Mouse (Mus musculus): Measurements from ENCODE around the gene 4930438A08Rik. TPM values are rescaled to one million over a fixed set of nuclear protein-coding genes. Genes with fewer than 3 reads are reported as not detected.

Gene 4930438A08Rik
- total and polyA plus RNA-seq, 3 experiments: not detected

GRCm38 (mm10) chr11:58262336-58262735 is 12.3 kb upstream of the 4930438A08Rik start:
- H3K9ac ChIP-seq (ENCODE audit: low read depth, low read length): no peak overlapping the region
- no peak for TF ChIP-seq POLR2A (IDR thresholded peaks at IDR 0.05; ENCODE audit: insufficient read depth, low read depth, low read length)
- TF ChIP-seq CTCF (IDR thresholded peaks at IDR 0.05): no peak
- no peak for TF ChIP-seq EP300 (IDR thresholded peaks at IDR 0.05; ENCODE audit: insufficient read depth, low read depth, low read length)
- DNase-seq: no peak
- H3K36me3 ChIP-seq (ENCODE audit: control insufficient read depth, insufficient read depth, low read length): no peaks in the 10 kb centered on the region
- no peak overlapping the region for H3K4me3 ChIP-seq
- WGBS: 84% methylated on average over 3 of the region's 3 CpGs
- intact Hi-C loops (cut with DNase I): no loop called here
- H3K27me3 ChIP-seq (ENCODE audit: control insufficient read depth, insufficient read depth, low read length): no peaks in the 10 kb centered on the region; the same call in 1 of the 2 replicates
- no peaks in the 10 kb centered on the region for H3K4me1 ChIP-seq (ENCODE audit: control insufficient read depth, insufficient read depth, low read length)
- no peaks in the 10 kb centered on the region for H3K79me2 ChIP-seq (replicated peaks; ENCODE audit: control insufficient read depth, insufficient read depth, low read length)
- no peak overlapping the region for H3K27ac ChIP-seq

GRCm38 (mm10) chr11:58263516-58263915 is 11.1 kb upstream of the 4930438A08Rik start:
- WGBS: 74% methylated on average over 2 of the region's 2 CpGs
- Histone ChIP-seq H3K27me3 (ENCODE audit: control insufficient read depth, insufficient read depth, low read length) (no peaks in the 10 kb centered on the region; the same call in 1 of the 2 replicates), H3K4me1 (ENCODE audit: control insufficient read depth, insufficient read depth, low read length) (no peaks in the 10 kb centered on the region), H3K79me2 (replicated peaks; ENCODE audit: control insufficient read depth, insufficient read depth, low read length) (no peaks in the 10 kb centered on the region), H3K36me3 (ENCODE audit: control insufficient read depth, insufficient read depth, low read length) (no peaks in the 10 kb centered on the region), H3K4me3 (no peak overlapping the region), H3K9ac (ENCODE audit: low read depth, low read length) (no peak overlapping the region), H3K27ac (no peak overlapping the region)
- TF ChIP-seq EP300 (IDR thresholded peaks at IDR 0.05; ENCODE audit: insufficient read depth, low read depth, low read length) (no peak), POLR2A (IDR thresholded peaks at IDR 0.05; ENCODE audit: insufficient read depth, low read depth, low read length) (no peak), CTCF (IDR thresholded peaks at IDR 0.05) (no peak)
- DNase-seq: no peak
- intact Hi-C loops (cut with DNase I): no loop called here

GRCm38 (mm10) chr11:58264546-58264945 is 10.1 kb upstream of the 4930438A08Rik start:
- Histone ChIP-seq H3K4me1 (ENCODE audit: control insufficient read depth, insufficient read depth, low read length) (no peaks in the 10 kb centered on the region), H3K79me2 (replicated peaks; ENCODE audit: control insufficient read depth, insufficient read depth, low read length) (no peaks in the 10 kb centered on the region), H3K27ac (no peak overlapping the region), H3K36me3 (ENCODE audit: control insufficient read depth, insufficient read depth, low read length) (no peaks in the 10 kb centered on the region), H3K27me3 (ENCODE audit: control insufficient read depth, insufficient read depth, low read length) (no peaks in the 10 kb centered on the region), H3K4me3 (no peak overlapping the region), H3K9ac (ENCODE audit: low read depth, low read length) (no peak overlapping the region)
- no peak for DNase-seq
- TF ChIP-seq POLR2A (IDR thresholded peaks at IDR 0.05; ENCODE audit: insufficient read depth, low read depth, low read length) (no peak), EP300 (IDR thresholded peaks at IDR 0.05; ENCODE audit: insufficient read depth, low read depth, low read length) (no peak), CTCF (IDR thresholded peaks at IDR 0.05) (no peak)
- WGBS: 72% methylated on average over 9 of the region's 9 CpGs
- intact Hi-C loops (cut with DNase I): no loop called here

- H3K79me2 ChIP-seq (replicated peaks; ENCODE audit: control insufficient read depth, insufficient read depth, low read length): no peaks in the 10 kb centered on the region
- WGBS: 81% methylated on average over 3 of the region's 3 CpGs
- TF ChIP-seq POLR2A (IDR thresholded peaks at IDR 0.05; ENCODE audit: insufficient read depth, low read depth, low read length) (no peak), EP300 (IDR thresholded peaks at IDR 0.05; ENCODE audit: insufficient read depth, low read depth, low read length) (no peak), CTCF (IDR thresholded peaks at IDR 0.05) (no peak)
- DNase-seq: no peak
- H3K27ac ChIP-seq: no peak overlapping the region
- 0 out of 2 replicates have a peak, but pooled peaks cover 1% of the 10 kb centered on the region for H3K27me3 ChIP-seq (ENCODE audit: control insufficient read depth, insufficient read depth, low read length)
- H3K4me1 ChIP-seq (ENCODE audit: control insufficient read depth, insufficient read depth, low read length): no peaks in the 10 kb centered on the region
- H3K9ac ChIP-seq (ENCODE audit: low read depth, low read length): no peak overlapping the region
- H3K4me3 ChIP-seq: no peak overlapping the region
- intact Hi-C loops (cut with DNase I): no loop called here
- no peaks in the 10 kb centered on the region for H3K36me3 ChIP-seq (ENCODE audit: control insufficient read depth, insufficient read depth, low read length)
Measured at GRCm38 (mm10) chr11:58268285-58268684, 6.3 kb upstream of the 4930438A08Rik start.

GRCm38 (mm10) chr11:58275756-58276155 is 1.2 kb downstream of the 4930438A08Rik start:
- TF ChIP-seq POLR2A (IDR thresholded peaks at IDR 0.05; ENCODE audit: insufficient read depth, low read depth, low read length) (no peak), CTCF (IDR thresholded peaks at IDR 0.05) (no peak), EP300 (IDR thresholded peaks at IDR 0.05; ENCODE audit: insufficient read depth, low read depth, low read length) (no peak)
- 0 out of 2 replicates have a peak, but pooled peaks cover 1% of the 10 kb centered on the region for H3K27me3 ChIP-seq (ENCODE audit: control insufficient read depth, insufficient read depth, low read length)
- no peak for DNase-seq
- 64% methylated on average over 4 of the region's 4 CpGs for WGBS
- no peaks in the 10 kb centered on the region for H3K4me1 ChIP-seq (ENCODE audit: control insufficient read depth, insufficient read depth, low read length)
- H3K79me2 ChIP-seq (replicated peaks; ENCODE audit: control insufficient read depth, insufficient read depth, low read length): no peaks in the 10 kb centered on the region
- no peak overlapping the region for H3K27ac ChIP-seq
- H3K9ac ChIP-seq (ENCODE audit: low read depth, low read length): no peak overlapping the region
- H3K4me3 ChIP-seq: no peak overlapping the region
- no peaks in the 10 kb centered on the region for H3K36me3 ChIP-seq (ENCODE audit: control insufficient read depth, insufficient read depth, low read length)
- intact Hi-C loops (cut with DNase I): no loop called here

GRCm38 (mm10) chr11:58281970-58282496 is 7.4 kb downstream of the 4930438A08Rik start:
- Histone ChIP-seq H3K4me1 (ENCODE audit: control insufficient read depth, insufficient read depth, low read length) (no peaks in the 10 kb centered on the region), H3K9ac (ENCODE audit: low read depth, low read length) (no peak overlapping the region), H3K27me3 (ENCODE audit: control insufficient read depth, insufficient read depth, low read length) (no peaks in the 10 kb centered on the region), H3K27ac (no peak overlapping the region), H3K36me3 (ENCODE audit: control insufficient read depth, insufficient read depth, low read length) (no peaks in the 10 kb centered on the region), H3K79me2 (replicated peaks; ENCODE audit: control insufficient read depth, insufficient read depth, low read length) (no peaks in the 10 kb centered on the region), H3K4me3 (no peak overlapping the region)
- TF ChIP-seq CTCF (IDR thresholded peaks at IDR 0.05): no peak
- TF ChIP-seq POLR2A (IDR thresholded peaks at IDR 0.05; ENCODE audit: insufficient read depth, low read depth, low read length): no peak
- TF ChIP-seq EP300 (IDR thresholded peaks at IDR 0.05; ENCODE audit: insufficient read depth, low read depth, low read length): no peak
- WGBS: 78% methylated on average over 13 of the region's 13 CpGs
- DNase-seq: no peak
- intact Hi-C loops (cut with DNase I): no loop called here
